Mouse (Mus musculus) embryonic fibroblast, embryonic 13.5 days (primary cell): Measurements from ENCODE around the gene Zwilch. TPM values are rescaled to one million over a fixed set of nuclear protein-coding genes. Genes with fewer than 3 reads are reported as not detected.
"Not testable (repeated sequence)": the region's sequence is repeated elsewhere in the genome, so short reads cannot be mapped to it uniquely, and the experiment has no call there.

Experiments used
- H3K27ac ChIP-seq: 2 replicates; pipeline ENCODE4 v1.5.1; 2012; ENCODE audit warnings: low read length, control low read depth, inconsistent platforms; ENCODE audit not compliant: insufficient read depth
- H3K4me1 ChIP-seq: 2 replicates; pipeline ENCODE4 v1.6.1; 2011; ENCODE audit warnings: low read length; ENCODE audit not compliant: control insufficient read depth, insufficient read depth
- H3K4me3 ChIP-seq: 2 replicates; pipeline ENCODE4 v1.5.1; 2011; ENCODE audit warnings: mild to moderate bottlenecking, control low read depth, low read length; ENCODE audit not compliant: insufficient read depth
- CTCF ChIP-seq: IDR thresholded peaks from 2 replicates; pipeline ENCODE4 v1.5.1; 2011; ENCODE audit warnings: mild to moderate bottlenecking, control low read depth, low read length, moderate library complexity, borderline replicate concordance; ENCODE audit not compliant: insufficient read depth
- POLR2A ChIP-seq: IDR thresholded peaks from 2 replicates; pipeline ENCODE4 v1.6.1; 2011; ENCODE audit warnings: low read depth, mild to moderate bottlenecking, control low read depth, low read length, moderate library complexity
- polyA plus RNA-seq: library from polyadenylated mRNA; stranded (reverse); fragments of >200 nt; gene quantifications from 2 replicates; pipeline ENCODE4 v1.2.4, GENCODE M21; 2011; ENCODE audit warnings: low read depth; ENCODE audit not compliant: missing spikeins, insufficient read length

Zwilch gene
- polyA plus RNA-seq, 1 experiment, result 39.7 TPM

GRCm38 (mm10) chr9:64178974-64179646 lies 6.2 kb upstream of the Zwilch start, which contains the start of gene Snapc5:
TSS of gene Snapc5 (plus strand) at chr9:64179274.
- H3K27ac ChIP-seq, result peak within 1 kb of the TSS; percentile 51
- H3K4me1 ChIP-seq, result peaks cover 4% of the 10 kb centered on the region
- peak within 1 kb of the TSS; percentile 54 for H3K4me3 ChIP-seq
- TF ChIP-seq CTCF (0 out of 2 replicates have a peak, but pooled peaks have one; percentile 4), POLR2A (peak; percentile 70)

GRCm38 (mm10) chr9:64178610-64178973 lies 5.7 kb upstream of the Zwilch start:
- peak overlapping the region; percentile 51; the same call in 1 of the 2 replicates for H3K27ac ChIP-seq
- H3K4me3 ChIP-seq, result no peak overlapping the region
- H3K4me1 ChIP-seq, result peaks cover 4% of the 10 kb centered on the region
- TF ChIP-seq CTCF, result no peak

- H3K4me3 ChIP-seq, result peak overlapping the region; percentile 93
- H3K4me1 ChIP-seq, result peaks cover 4% of the 10 kb centered on the region
- H3K27ac ChIP-seq, result peak overlapping the region; percentile 1; the same call in 1 of the 2 replicates
- no peak; the same call in 1 of the 2 replicates for TF ChIP-seq POLR2A
- TF ChIP-seq CTCF, result no peak
Measured at GRCm38 (mm10) chr9:64175378-64175777, 2.5 kb upstream of the Zwilch start.

GRCm38 (mm10) chr9:64174766-64175165 lies 1.9 kb upstream of the Zwilch start:
- TF ChIP-seq CTCF (no peak), POLR2A (no peak)
- H3K4me3 ChIP-seq, result peak overlapping the region; percentile 93
- H3K4me1 ChIP-seq, result peaks cover 2% of the 10 kb centered on the region
- H3K27ac ChIP-seq, result no peak overlapping the region

GRCm38 (mm10) chr9:64174341-64174740 lies 1.4 kb upstream of the Zwilch start:
- TF ChIP-seq POLR2A, result no peak
- no peak for TF ChIP-seq CTCF
- Histone ChIP-seq H3K4me1 (peaks cover 2% of the 10 kb centered on the region; the same call in 1 of the 2 replicates), H3K27ac (no peak overlapping the region), H3K4me3 (peak overlapping the region; percentile 93)

- Histone ChIP-seq H3K4me1 (peaks cover 2% of the 10 kb centered on the region; the same call in 1 of the 2 replicates), H3K27ac (peak overlapping the region; percentile 51), H3K4me3 (peak overlapping the region; percentile 93)
- TF ChIP-seq CTCF (no peak), POLR2A (no peak)
Measured at GRCm38 (mm10) chr9:64173666-64174220, 839 bp upstream of the Zwilch start.

GRCm38 (mm10) chr9:64172145-64172815 lies 624 bp downstream of the Zwilch start:
- Histone ChIP-seq H3K4me1 (peaks cover 2% of the 10 kb centered on the region; the same call in 1 of the 2 replicates), H3K27ac (peak overlapping the region; percentile 99), H3K4me3 (peak overlapping the region; percentile 92)
- TF ChIP-seq POLR2A (no peak), CTCF (no peak)

- H3K4me3 ChIP-seq, result not testable (repeated sequence)
Measured at GRCm38 (mm10) chr9:64169967-64170366, 2.9 kb downstream of the Zwilch start.

GRCm38 (mm10) chr9:64160471-64160870 lies 12.4 kb downstream of the Zwilch start:
- no peak overlapping the region for H3K4me3 ChIP-seq
- TF ChIP-seq POLR2A, result no peak
- H3K27ac ChIP-seq, result no peak overlapping the region
- H3K4me1 ChIP-seq, result no peaks in the 10 kb centered on the region

More at GRCm38 (mm10) chr9:64169967-64170366, 2.9 kb downstream of the Zwilch start:
- H3K4me1 ChIP-seq, H3K27ac ChIP-seq: not testable (repeated sequence)

GRCm38 (mm10) chr9:64156641-64157040 lies 16.3 kb downstream of the Zwilch start:
- no peak overlapping the region for H3K27ac ChIP-seq
- no peak for TF ChIP-seq CTCF
- no peak for TF ChIP-seq POLR2A
- H3K4me3 ChIP-seq, result no peak overlapping the region
- no peaks in the 10 kb centered on the region for H3K4me1 ChIP-seq
